Mouse (Mus musculus): ENCODE measurements at regions not wholly inside any gene's neighbourhood (a gene's known extent, or its start where the extent isn't known, plus 50 kb on each side); places are given as distances from the start of the nearest gene placed in this dataset.

- DNase-seq (ENCODE audit: low spot score) = no peak
Observed at GRCm38 (mm10) chr5:51763599-51763998, 196.1 kb upstream of the Ppargc1a start.

DNA sequence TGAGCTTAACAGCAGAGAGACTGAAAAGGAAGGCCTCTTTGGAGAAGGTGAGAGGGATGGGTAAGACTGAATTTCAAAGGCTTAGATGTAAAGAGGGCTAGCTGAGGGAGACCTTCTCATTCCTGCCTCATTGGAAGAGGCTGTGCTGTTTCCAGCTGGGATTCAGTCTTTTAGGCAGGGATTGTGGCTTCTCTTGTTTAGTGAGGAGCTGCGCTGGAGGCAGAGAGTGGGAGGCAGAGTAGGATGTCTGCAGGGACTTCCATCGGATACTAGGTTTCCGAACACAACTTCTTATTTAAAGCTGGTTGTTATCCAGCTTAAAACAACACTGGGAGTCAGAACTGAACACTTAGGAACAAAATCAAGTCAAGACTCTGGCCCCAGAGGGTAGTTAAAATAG, 194.8 kb upstream of the Ppargc1a start:
- no peak for DNase-seq (ENCODE audit: low spot score)

DNA sequence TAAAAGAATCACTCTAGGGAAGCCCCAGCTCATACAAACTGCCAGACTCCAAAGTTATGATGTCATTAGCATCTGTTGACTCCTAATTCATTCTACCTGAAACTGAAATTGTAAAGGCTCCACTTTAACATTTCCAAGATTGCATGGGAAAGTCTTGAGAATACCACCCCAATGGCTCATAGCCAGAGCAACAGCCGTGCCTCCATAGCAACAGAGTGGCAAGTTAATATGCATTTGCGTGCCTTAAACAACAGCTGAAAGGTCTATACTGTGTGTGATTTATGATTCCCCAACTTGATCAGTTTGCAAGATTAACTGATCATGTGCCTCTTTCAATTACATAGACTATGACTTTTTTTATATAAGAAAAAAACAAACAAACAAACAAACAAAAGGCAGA, 190.8 kb upstream of the Ppargc1a start:
- DNase-seq (ENCODE audit: low spot score) = no peak

DNA sequence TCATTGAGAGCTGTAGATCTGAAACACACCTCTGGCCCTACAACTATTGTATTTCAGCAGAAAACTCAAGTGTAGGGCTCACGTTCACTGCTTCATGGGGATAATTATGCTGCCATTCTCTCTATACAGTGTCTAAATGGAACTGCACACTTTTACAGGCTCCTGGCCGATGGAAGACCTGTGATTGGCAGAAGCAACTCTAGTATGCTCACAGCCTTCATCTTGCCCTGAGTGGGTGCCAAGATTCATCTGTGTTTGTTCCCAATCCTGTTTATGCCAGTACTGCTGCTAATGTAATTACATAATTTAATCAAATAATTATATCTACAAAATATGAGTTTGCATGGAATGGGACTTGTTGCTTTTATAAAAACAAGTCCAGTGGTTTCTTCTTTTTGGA, 190.3 kb upstream of the Ppargc1a start:
- no peak for DNase-seq (ENCODE audit: low spot score)

DNA sequence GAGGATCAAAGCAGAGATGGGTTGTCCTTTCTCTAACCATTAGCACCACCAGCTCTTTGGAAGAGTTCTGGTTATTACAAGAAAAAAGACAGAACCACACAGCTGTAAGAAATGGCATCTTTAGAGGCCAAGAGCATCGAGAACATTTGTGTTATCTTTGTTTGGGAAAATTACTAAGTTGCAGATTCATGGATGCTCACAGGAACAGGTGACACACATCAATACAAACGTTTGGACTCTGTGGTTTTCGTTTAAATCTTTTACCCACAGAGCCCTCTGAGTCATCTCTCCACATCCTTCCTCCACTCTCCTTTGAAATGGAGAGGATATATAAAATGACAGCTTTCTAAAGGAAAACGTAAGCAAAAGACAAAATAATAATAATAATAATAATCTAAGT, 184.5 kb upstream of the Ppargc1a start:
- no peak for DNase-seq (ENCODE audit: low spot score)

DNA sequence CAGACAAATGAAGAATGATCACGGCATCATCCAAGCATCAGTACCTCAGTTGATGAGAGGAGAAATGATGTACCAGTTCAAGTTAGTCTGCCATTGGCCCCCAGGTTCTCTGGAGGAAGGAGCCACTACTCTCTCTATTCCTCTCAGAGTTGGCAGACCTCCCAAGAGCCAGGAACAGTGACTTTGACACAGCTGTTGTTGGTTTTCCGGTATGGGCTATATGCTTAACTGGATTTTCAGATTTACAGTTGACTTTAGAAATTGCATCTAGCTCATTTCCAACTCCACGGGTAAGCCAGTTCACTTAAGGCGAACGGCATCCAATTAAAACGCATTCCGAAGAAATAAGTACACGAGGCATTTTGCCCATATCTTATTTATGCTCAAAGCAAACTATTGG, 182.9 kb upstream of the Ppargc1a start:
- no peak for DNase-seq (ENCODE audit: low spot score)

GRCm38 (mm10) chr5:51740893-51741292, 173.4 kb upstream of the Ppargc1a start:
- DNase-seq (ENCODE audit: low spot score) = no peak

DNA sequence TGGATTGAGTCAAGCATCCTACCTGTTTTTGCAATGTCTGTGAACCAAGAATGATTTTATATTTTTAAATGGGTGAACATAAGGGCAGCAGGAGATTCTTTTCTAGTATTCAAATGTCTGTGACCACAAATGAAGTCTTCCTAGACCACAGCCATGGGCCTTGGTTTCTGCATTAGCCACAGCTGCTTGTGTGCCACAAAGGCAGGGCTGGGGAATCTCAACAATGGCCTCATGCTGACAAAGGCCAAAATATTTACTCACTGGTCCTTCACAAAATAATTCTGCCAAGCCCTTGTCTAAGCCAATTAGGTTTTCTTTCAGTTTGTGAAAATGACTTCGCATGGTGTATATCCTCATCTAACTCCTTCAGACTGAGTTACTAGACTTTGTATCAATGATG, 162.7 kb upstream of the Ppargc1a start:
- DNase-seq (ENCODE audit: low spot score) = no peak

DNA sequence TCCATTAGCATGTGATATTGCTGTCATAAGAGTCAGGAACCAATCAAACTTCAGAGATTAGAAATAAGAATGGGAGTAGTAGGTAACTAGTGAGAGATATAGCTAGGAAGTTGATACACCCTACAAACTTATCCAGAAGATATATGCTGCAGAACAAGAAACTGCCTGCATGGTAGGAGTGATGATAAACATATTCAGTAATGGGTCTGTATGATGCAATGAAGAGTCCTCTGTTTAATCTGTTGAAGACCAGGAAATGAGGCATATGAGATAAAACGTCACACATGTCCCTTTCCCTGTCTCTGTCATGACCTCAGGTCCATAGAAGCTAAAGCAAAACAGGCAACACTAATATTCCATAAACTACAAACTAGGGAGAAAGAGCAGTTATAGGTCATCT, 162.2 kb upstream of the Ppargc1a start:
- DNase-seq (ENCODE audit: low spot score) = no peak

DNA sequence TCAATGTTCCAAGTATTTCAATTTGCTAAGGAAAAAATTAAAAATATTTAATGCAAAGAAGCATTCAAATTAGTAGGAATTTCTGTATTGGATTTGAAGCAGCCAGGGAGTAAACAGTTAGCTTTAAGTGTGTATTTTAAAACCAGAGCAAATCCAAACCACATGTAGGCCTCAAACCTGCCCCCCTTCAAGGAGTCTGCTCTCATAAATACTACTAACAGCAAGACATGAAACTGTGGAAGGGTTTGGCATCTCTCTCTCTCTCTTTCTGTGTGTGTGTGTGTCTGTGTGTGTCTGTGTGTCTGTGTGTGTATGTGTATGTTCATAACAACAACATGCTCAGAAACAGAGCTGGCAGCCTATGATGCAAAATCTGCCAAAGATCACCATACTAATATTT, 159.2 kb upstream of the Ppargc1a start:
- DNase-seq (ENCODE audit: low spot score) = no peak

GRCm38 (mm10) chr5:51718911-51719310, 151.4 kb upstream of the Ppargc1a start:
- DNase-seq (ENCODE audit: low spot score) = no peak

GRCm38 (mm10) chr5:51718451-51718850, 150.9 kb upstream of the Ppargc1a start:
- DNase-seq (ENCODE audit: low spot score) = no peak

- no peak for DNase-seq (ENCODE audit: low spot score)
Observed at GRCm38 (mm10) chr5:51711860-51712560, 144.5 kb upstream of the Ppargc1a start.

GRCm38 (mm10) chr5:51710664-51711063, 143.1 kb upstream of the Ppargc1a start:
- DNase-seq (ENCODE audit: low spot score) = no peak

DNA sequence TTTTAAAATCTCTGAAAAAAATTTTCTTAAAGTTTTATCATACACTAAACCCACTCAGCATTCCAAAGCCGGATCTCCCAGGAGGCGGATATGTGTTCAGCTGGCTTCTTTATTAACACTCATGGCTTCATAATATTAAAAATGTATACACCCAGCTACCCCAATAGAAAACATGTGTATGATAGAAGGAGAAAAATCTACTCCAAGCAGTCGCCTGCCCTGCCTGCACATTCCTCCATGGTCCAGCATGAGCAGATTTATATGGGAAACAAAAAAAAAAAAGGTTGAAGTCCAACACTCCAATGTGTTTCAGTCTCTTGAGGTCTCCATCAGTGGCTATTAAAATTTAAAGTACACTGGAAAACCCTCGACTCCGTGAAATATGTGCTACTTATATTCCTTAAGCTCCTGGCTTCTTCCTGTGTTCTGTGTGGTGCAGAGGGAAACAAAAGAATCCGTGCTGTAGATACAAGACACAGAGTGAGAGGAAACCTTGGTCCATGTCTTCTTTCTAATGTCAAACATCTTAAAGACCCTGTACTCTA, 142.0 kb upstream of the Ppargc1a start:
- no peak for DNase-seq (ENCODE audit: low spot score)

DNA sequence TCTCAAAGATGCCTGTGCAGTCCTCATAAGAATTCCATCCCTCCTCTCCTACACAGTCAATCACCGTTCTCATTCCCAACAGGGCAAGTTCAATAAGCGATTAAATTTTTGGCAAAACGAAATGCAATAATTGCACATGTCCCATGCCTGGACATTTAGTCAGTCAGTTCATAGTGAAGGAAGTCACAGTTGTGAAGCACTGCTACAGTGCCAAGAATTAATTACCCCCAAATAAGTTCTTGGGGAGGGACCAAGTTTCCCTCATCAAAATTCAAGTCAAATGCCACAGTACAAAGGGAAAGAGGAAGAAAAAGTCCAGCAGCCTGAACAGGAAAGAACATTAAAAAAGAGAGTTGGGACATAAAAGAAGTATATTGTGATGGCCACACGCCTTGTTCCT, 112.4 kb upstream of the Ppargc1a start:
- DNase-seq (ENCODE audit: low spot score) = no peak

- no peak for DNase-seq (ENCODE audit: low spot score)
Observed at GRCm38 (mm10) chr5:51671190-51671589, 103.7 kb upstream of the Ppargc1a start.

DNA sequence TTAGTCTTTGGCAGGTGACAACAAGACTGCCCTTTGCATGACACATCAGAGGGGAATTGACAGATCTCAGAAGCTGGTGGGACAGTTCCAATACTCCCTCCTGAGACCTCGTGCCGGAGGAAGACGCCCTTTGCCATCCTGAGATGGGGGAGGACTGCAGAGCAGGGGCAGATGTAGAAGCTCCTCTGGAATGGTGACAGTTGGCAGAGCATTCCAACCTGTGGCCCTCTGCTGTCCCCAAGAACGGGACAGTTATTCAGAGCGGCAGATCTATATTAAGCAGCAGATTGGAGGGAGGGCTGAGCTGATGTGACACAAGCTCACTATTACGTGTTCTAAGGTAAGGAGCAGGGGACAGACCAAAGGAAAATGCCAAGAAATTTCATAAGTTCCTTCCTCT, 97.7 kb upstream of the Ppargc1a start:
- peak; percentile 26 for DNase-seq (ENCODE audit: low spot score)

GRCm38 (mm10) chr5:51658232-51658896, 90.8 kb upstream of the Ppargc1a start:
- no peak for DNase-seq (ENCODE audit: low spot score)

DNA sequence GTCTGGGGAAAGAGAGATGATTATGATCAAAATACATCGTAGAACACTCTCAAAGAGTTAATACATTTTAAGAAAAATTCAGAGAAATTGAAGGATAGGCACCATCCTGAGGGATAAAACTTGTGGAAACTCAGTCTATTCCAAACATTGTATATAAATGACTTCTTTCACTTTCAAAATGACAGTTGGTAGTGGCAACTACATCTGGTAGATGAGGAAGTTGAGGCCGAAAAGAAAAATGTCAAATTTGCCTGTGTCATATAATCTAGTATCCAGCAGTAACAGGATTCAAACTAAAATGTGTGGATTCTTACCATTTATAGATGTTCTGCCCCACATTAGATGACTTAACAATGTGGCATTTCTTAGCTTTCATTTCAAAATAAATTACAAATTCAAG, 86.0 kb upstream of the Ppargc1a start:
- DNase-seq (ENCODE audit: low spot score) = no peak

GRCm38 (mm10) chr5:51624400-51624799, 56.9 kb upstream of the Ppargc1a start:
- DNase-seq (ENCODE audit: low spot score) = no peak
